Mouse (Mus musculus): ENCODE measurements around the gene Dnaaf1.

DNA sequence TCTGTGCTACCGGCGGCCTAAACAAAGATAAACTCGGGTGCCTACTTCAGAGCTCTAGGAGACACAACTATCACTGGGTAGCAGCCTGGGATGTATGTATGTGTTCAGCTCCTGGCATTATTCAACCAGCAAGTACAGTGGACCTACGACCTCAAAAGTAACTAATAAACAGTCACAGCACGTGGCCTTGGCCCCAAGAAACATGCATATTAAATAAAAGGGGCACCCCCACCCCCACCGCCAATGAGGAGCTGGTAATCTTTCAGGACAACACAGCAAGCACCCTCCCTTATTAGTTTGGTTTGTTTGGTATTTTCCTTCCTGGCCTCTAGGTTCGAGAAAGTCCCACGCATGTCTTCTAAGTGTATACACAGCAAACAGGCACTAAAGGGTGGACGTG lies 6.8 kb upstream of the Dnaaf1 start:
- no peak for TF ChIP-seq CTCF (IDR thresholded peaks at IDR 0.05; ENCODE audit: low read depth, low read length)
- no peak for TF ChIP-seq POLR2A (IDR thresholded peaks at IDR 0.05; ENCODE audit: insufficient read depth, low read length)
- no peak for TF ChIP-seq EP300 (IDR thresholded peaks at IDR 0.05; ENCODE audit: insufficient read depth, low read depth, low read length)

Data from ES-Bruce4 (cell line).